Mouse (Mus musculus) hindbrain, embryonic 14.5 days (tissue): ENCODE results near the gene Cux2. TPM values are rescaled to one million over a fixed set of nuclear protein-coding genes. Genes with fewer than 3 reads are reported as not detected.

Source experiments
- ATAC-seq: fragments of 200-750 bp; cut with Nextera tagmentation; 2 replicates; pipeline ENCODE4 v1.8.0; 2017; ENCODE audit warnings: moderate number of reproducible peaks, mild to moderate bottlenecking, moderate TSS enrichment, moderate library complexity; ENCODE audit not compliant: low FRiP score
- DNase-seq: peaks from one replicate; pipeline ENCODE4 v3.0.0-alpha.2; 2015; ENCODE audit warnings: low spot score
- H3K27ac ChIP-seq: fragments of 300-500 bp; sonication (generic); 2 replicates; pipeline ENCODE4 v1.5.1; 2014; ENCODE audit warnings: mild to moderate bottlenecking, moderate library complexity
- H3K27me3 ChIP-seq: fragments of 300-500 bp; sonication (generic); 2 replicates; pipeline ENCODE4 v1.6.1; 2014; ENCODE audit warnings: mild to moderate bottlenecking, low read length, mixed read lengths; ENCODE audit not compliant: control insufficient read depth, insufficient read depth
- H3K36me3 ChIP-seq: fragments of 300-500 bp; sonication (generic); replicated peaks from 2 replicates; pipeline ENCODE4 v1.6.1; 2014; ENCODE audit not compliant: control insufficient read depth, insufficient read depth
- H3K4me1 ChIP-seq: fragments of 300-500 bp; sonication (generic); replicated peaks from 2 replicates; pipeline ENCODE4 v1.6.1; 2014; ENCODE audit warnings: antibody characterized with exemption, low read length, mixed read lengths; ENCODE audit not compliant: control insufficient read depth, insufficient read depth
- H3K4me2 ChIP-seq: fragments of 300-500 bp; sonication (generic); replicated peaks from 2 replicates; pipeline ENCODE4 v1.6.1; 2014; ENCODE audit warnings: mild to moderate bottlenecking, moderate library complexity
- H3K4me3 ChIP-seq: fragments of 300-500 bp; sonication (generic); replicated peaks from 2 replicates; pipeline ENCODE4 v1.5.1; 2014; ENCODE audit warnings: mild to moderate bottlenecking, low read length
- H3K9ac ChIP-seq: fragments of 300-500 bp; sonication (generic); 2 replicates; pipeline ENCODE4 v1.6.1; 2014
- H3K9me3 ChIP-seq: fragments of 300-500 bp; sonication (generic); 2 replicates; pipeline ENCODE4 v1.6.1; 2016; ENCODE audit warnings: low read length; ENCODE audit not compliant: control insufficient read depth
- whole genome bisulfite sequencing: fragments of 180-500 bp; shearing (Covaris S2); extraction: QIAGEN DNeasy Blood & Tissue Kit; methylation state at CpG from one replicate; pipeline ENCODE4 v1.1.7; 2014; 5-methylcytosine and 5-hydroxymethylcytosine counted together
- polyA plus RNA-seq: library from polyadenylated mRNA; unstranded; fragments of >200 nt; fragmentation: Nextera tagmentation; extraction: Ambion mirVana; gene quantifications from 2 replicates; pipeline ENCODE4 v1.2.1, GENCODE M21; 2014

Gene Cux2
- polyA plus RNA-seq, 1 experiment from 2014 or later = 28.1 TPM

DNA sequence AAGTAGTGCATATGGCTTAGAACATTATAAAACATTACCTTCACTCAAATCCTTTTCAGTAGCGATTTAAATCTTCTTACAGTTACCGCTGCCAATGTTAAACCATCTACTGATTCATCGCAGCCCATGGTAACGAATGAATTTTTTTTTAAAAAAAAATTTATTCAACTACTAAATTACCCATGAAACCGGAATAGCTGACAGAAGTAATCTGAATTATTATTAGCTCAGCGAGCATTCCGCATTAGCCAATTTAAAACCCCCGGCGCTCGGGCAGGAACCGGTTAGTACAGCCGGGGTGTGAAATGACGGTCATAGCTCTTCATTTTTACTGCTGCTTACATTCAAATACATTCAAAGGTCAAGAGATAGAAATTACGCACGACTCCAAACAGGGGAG lies 80.9 kb downstream of the Cux2 start:
- Histone ChIP-seq H3K9ac (no peak overlapping the region), H3K4me2 (no peak overlapping the region), H3K4me3 (no peak overlapping the region), H3K36me3 (no peaks in the 10 kb centered on the region), H3K27me3 (no peaks in the 10 kb centered on the region), H3K9me3 (no peaks in the 10 kb centered on the region), H3K4me1 (peaks cover 60% of the 10 kb centered on the region), H3K27ac (peak overlapping the region; percentile 75)
- ATAC-seq (no peak), DNase-seq (peak; percentile 49)
- WGBS = 36% methylated on average over 15 of the region's 15 CpGs

DNA sequence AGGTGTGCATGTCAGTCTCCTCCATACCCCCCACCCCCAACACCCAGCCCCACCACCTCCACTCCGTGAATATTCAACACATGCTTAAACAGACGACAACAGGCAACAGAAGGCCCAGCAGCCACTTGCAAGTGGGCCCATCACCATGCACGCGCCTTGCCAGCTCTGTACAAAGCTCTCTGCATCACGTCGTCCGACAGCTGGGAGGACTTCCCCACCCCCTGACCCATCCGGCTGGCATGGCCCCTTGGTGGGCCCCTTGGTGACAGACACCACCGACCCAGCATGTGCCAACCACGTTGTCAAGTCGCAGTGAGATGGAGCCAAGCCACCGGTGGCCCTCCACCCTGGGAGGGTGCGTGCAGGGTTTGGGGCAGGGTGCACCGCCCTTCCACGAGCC lies 81.5 kb downstream of the Cux2 start:
- Histone ChIP-seq H3K4me2 (no peak overlapping the region), H3K9me3 (no peaks in the 10 kb centered on the region), H3K36me3 (no peaks in the 10 kb centered on the region), H3K4me3 (no peak overlapping the region), H3K9ac (no peak overlapping the region), H3K27me3 (no peaks in the 10 kb centered on the region), H3K27ac (peak overlapping the region; percentile 75), H3K4me1 (peaks cover 54% of the 10 kb centered on the region)
- DNase-seq (no peak), ATAC-seq (peak; percentile 71)
- 33% methylated on average over 15 of the region's 15 CpGs for WGBS

DNA sequence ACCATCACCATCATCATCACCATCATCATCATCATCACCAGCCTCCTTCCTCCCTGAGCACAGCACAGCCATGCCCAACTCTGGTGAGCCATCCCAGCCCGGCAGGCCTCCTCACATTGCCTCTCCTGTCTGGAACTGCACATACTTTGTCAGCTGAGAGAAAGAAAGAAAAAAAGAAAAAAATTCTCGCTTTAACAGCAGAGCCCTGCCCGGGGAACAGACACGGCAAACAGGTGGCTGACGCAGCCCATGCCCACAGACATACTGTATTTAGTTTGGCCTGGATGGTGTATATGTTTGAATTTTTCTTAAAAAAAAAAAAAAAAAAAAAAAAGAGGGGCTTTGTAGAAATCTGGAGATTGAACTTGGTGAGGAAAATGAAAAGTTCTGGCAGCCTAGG lies 82.4 kb downstream of the Cux2 start:
- no peak overlapping the region for H3K4me3 ChIP-seq
- no peaks in the 10 kb centered on the region for H3K9me3 ChIP-seq
- no peaks in the 10 kb centered on the region for H3K36me3 ChIP-seq
- no peak overlapping the region for H3K27ac ChIP-seq
- DNase-seq (no peak), ATAC-seq (no peak)
- H3K27me3 ChIP-seq = no peaks in the 10 kb centered on the region
- H3K9ac ChIP-seq = no peak overlapping the region
- WGBS = 79% methylated on average over 5 of the region's 5 CpGs
- H3K4me2 ChIP-seq = no peak overlapping the region
- peaks cover 46% of the 10 kb centered on the region for H3K4me1 ChIP-seq

DNA sequence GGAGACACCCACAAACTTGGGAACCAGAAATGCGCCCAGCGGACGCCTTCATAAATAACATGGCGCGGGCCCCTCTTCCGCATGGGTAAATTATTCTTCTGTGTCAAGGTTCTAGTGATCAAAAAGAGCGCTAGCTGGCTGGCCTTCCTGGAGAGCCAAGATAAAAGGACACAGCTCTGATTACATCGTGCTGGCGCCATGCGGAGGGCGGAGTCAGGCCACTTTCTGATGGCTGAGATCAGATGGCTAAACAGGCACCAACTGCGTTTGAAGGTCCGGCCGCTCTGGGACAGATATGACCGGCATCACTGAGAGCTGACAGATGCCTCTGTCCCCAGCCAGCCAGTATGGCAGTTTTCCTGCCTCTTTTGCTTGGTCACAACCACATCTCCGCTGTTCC lies 83.0 kb downstream of the Cux2 start:
- no peak for ATAC-seq
- 43% methylated on average over 16 of the region's 16 CpGs for WGBS
- Histone ChIP-seq H3K9me3 (no peaks in the 10 kb centered on the region), H3K27ac (no peak overlapping the region), H3K4me3 (no peak overlapping the region), H3K27me3 (no peaks in the 10 kb centered on the region), H3K4me1 (peaks cover 40% of the 10 kb centered on the region), H3K36me3 (no peaks in the 10 kb centered on the region), H3K9ac (no peak overlapping the region), H3K4me2 (no peak overlapping the region)
- DNase-seq = no peak

DNA sequence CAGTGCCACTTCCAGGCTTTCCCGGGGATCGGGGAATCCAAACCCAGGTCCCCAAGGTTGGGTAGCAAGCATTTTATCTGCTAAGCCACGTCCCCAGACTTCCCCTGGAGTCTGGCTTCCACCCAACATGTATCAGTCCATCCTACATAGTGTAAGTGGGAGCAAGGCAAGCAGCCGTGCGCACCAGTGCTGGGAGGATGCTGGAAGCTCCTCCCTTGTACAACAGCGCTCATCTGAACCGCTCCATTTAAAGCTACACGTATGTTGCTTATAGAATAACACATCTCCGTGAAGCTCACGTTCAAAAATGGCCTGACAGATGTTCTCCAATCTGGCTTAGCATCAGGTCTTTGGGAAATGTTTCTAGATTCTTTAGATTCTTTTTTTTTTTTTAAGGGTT lies 86.9 kb downstream of the Cux2 start:
- Histone ChIP-seq H3K4me3 (no peak overlapping the region), H3K27ac (no peak overlapping the region), H3K27me3 (no peaks in the 10 kb centered on the region), H3K4me1 (peaks cover 36% of the 10 kb centered on the region), H3K4me2 (no peak overlapping the region), H3K36me3 (no peaks in the 10 kb centered on the region), H3K9ac (no peak overlapping the region), H3K9me3 (no peaks in the 10 kb centered on the region)
- DNase-seq (no peak), ATAC-seq (no peak)
- WGBS = 84% methylated on average over 10 of the region's 10 CpGs

DNA sequence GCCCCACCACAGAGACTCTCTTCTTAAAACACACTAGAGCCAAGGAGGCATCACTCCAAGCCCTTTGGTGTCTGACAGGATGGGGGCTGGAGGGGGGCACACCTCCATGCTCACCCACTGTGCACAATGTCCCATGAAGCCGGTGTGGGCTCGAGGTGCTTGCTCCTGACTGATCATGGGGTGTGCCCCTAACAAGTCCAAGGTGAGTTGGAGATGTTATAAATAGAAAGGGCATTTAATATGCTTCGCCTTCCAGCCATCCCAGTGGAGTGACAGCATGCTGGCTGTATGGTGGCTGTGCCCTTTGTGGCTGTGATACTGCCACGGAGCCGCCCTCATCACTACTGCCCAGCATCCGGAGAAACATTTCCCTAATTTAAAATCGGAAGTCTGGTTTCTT lies 87.5 kb downstream of the Cux2 start:
- Histone ChIP-seq H3K27me3 (no peaks in the 10 kb centered on the region), H3K9ac (no peak overlapping the region), H3K4me1 (peaks cover 36% of the 10 kb centered on the region), H3K9me3 (no peaks in the 10 kb centered on the region), H3K4me3 (no peak overlapping the region), H3K4me2 (no peak overlapping the region), H3K36me3 (no peaks in the 10 kb centered on the region), H3K27ac (no peak overlapping the region)
- WGBS = 89% methylated on average over 7 of the region's 7 CpGs
- ATAC-seq (no peak), DNase-seq (no peak)

DNA sequence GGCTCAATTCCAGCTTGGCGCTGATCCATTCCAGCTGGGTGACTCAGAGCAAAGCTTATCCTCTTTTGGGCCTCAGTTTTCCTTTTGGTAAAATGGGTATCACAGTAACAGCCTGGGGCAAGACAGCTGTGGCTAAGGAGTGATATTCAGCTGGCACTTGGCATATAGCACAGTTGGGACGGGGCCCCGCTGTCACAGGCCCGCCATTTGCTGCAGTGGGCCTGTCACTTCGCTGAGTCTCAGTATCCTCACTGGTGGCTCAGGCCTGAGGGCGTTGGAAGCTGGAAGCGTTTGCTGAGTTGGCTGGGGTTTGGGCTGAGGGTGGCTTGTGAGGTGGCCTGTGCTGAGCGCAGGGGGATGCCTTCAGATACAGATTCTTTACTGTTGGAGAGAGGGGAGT lies 88.6 kb downstream of the Cux2 start:
- H3K27me3 ChIP-seq = no peaks in the 10 kb centered on the region
- 80% methylated on average over 8 of the region's 8 CpGs for WGBS
- no peak overlapping the region for H3K4me2 ChIP-seq
- no peaks in the 10 kb centered on the region for H3K9me3 ChIP-seq
- no peak overlapping the region for H3K27ac ChIP-seq
- peaks cover 33% of the 10 kb centered on the region for H3K4me1 ChIP-seq
- H3K9ac ChIP-seq = no peak overlapping the region
- DNase-seq (no peak), ATAC-seq (no peak)
- no peak overlapping the region for H3K4me3 ChIP-seq
- H3K36me3 ChIP-seq = no peaks in the 10 kb centered on the region

DNA sequence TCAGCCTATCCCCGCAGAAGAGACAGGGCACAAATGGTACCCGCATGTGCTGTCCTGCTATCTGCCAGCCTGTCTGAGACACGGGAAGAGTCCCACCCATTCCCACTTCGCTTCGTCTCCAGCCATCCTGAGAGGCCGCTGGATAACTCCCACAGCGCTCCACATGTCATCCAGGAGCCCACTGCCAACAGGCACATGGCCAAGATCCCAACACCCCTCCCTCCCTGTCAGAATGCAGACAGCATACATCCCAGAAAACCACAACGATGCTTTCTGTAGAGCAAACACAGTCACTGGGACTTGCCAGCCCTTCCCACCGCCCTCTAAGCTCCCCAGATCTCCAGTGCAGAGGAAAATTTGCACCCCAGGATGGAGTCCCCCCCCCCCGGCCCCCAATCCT lies 90.2 kb downstream of the Cux2 start:
- no peak overlapping the region for H3K4me2 ChIP-seq
- H3K9me3 ChIP-seq = no peaks in the 10 kb centered on the region
- no peak overlapping the region for H3K9ac ChIP-seq
- peak; percentile 58 for DNase-seq
- no peak overlapping the region for H3K4me3 ChIP-seq
- H3K27ac ChIP-seq = no peak overlapping the region
- H3K4me1 ChIP-seq = peaks cover 18% of the 10 kb centered on the region
- H3K27me3 ChIP-seq = no peaks in the 10 kb centered on the region
- no peaks in the 10 kb centered on the region for H3K36me3 ChIP-seq
- WGBS = 59% methylated on average over 10 of the region's 10 CpGs
- no peak for ATAC-seq

DNA sequence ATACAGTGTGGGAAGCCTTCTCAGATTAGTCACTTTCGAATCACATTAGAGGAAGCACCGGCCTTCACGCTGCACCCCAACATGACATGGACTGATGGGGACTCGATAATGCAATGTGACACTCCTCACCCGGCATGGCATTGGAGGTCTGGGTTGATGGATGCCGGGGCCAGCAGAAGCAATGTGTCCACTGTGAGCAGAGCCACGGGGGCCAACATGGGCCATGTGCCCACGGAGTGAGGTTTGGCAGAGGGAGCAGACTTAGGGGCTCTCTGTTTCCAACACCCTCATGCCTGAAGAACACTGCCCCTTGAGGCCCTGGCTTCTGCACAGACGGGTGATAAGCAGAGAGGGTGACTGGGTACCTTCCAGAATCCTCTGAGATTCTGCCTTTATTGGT lies 91.4 kb downstream of the Cux2 start:
- 67% methylated on average over 9 of the region's 9 CpGs for WGBS
- H3K4me1 ChIP-seq = peaks cover 14% of the 10 kb centered on the region
- no peak for DNase-seq

DNA sequence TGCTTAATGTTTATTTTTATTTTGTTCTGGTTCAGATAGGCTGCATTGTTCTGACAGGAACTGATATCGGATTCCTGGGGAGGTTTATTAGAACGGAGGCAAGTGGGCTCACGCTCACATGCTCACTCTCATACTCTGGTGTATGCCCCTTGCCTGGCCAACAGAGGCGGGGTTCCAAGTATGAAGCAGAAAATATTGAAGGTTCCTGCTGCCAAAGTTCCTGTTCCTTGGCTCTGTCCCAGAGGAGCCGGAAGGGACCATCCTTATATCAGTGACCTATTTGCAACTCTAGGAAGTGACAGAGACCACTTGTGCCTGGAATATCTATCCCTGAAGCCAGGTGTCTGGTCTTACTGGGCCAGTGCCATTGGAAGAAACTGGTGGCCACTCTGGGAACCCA lies 94.1 kb downstream of the Cux2 start:
- 85% methylated on average over 5 of the region's 5 CpGs for WGBS
- no peak overlapping the region for H3K9ac ChIP-seq
- H3K4me1 ChIP-seq = peaks cover 14% of the 10 kb centered on the region
- DNase-seq (no peak), ATAC-seq (no peak)
- H3K9me3 ChIP-seq = no peaks in the 10 kb centered on the region
- no peak overlapping the region for H3K4me2 ChIP-seq
- no peak overlapping the region for H3K4me3 ChIP-seq
- H3K27ac ChIP-seq = no peak overlapping the region
- H3K36me3 ChIP-seq = no peaks in the 10 kb centered on the region
- H3K27me3 ChIP-seq = no peaks in the 10 kb centered on the region

More for the DNA sequence above, 91.4 kb downstream of the Cux2 start:
- H3K4me3 ChIP-seq = no peak overlapping the region
- no peaks in the 10 kb centered on the region for H3K36me3 ChIP-seq
- no peak for ATAC-seq
- no peaks in the 10 kb centered on the region for H3K9me3 ChIP-seq
- H3K27me3 ChIP-seq = no peaks in the 10 kb centered on the region
- H3K9ac ChIP-seq = no peak overlapping the region
- H3K27ac ChIP-seq = no peak overlapping the region
- no peak overlapping the region for H3K4me2 ChIP-seq
